Mouse (Mus musculus) urinary bladder, postnatal 14 days (tissue): ENCODE data around the gene Hoxc4.

ENCODE experiments used
- DNase-seq: peaks from one replicate; pipeline ENCODE4 v3.0.0; 2021; ENCODE audit warnings: low spot score

Hoxc4 gene

GRCm38 (mm10) chr15:103084944-103085343 lies 66.2 kb downstream of the Hoxc4 start:
- DNase-seq, result no peak

GRCm38 (mm10) chr15:103085831-103086671 lies 67.3 kb downstream of the Hoxc4 start:
- no peak for DNase-seq
